21 mouse cellular contexts compared by ENCODE assay signal in genomic region chr1:78907591-78907990, GRCm38 (mm10).
DNase-seq lines count a peak whose midpoint lies in the region; ATAC-seq lines count a peak whose summit lies in the region.
"Had no signal": no experiment of that assay in that cellular context is flagged by ENCODE, and none has a peak within 500 bp of the region (broad histone marks: within the 10 kb centered on the region; RNA-seq: fewer than 3 reads in every experiment).

No protein-coding gene starts in this region.

- peak; percentile 8 for DNase-seq in adrenal gland, postnatal 10 days
- DNase-seq in adrenal gland, adult 8-10 months: no peak
- DNase-seq in kidney, postnatal 4 days: no peak
- peak; percentile 4 for DNase-seq in NIH3T3 (ENCODE audit: low read depth)
- no peak for DNase-seq in left cerebral cortex, postnatal 36 days (ENCODE audit: low spot score in 2 of 2)
- no peak for DNase-seq in cerebellum, postnatal 25 days
- DNase-seq: cerebellum, adult 2 months; heart, adult 11 months; layer of hippocampus, postnatal 36 days; right cerebral cortex, postnatal 14 days; thymus, adult 2 months had no signal

- no peak overlapping the region for H3K4me3 ChIP-seq in kidney, embryonic 16.5 days (ENCODE audit: low read length)
- no peak overlapping the region for H3K4me3 ChIP-seq in embryonic facial prominence, embryonic 13.5 days
- H3K4me3 ChIP-seq: erythroblast, embryonic 14.5 days; forebrain, embryonic 13.5 days; heart, embryonic 12.5 days; hindbrain, embryonic 12.5 days; limb, embryonic 12.5 days; liver, embryonic 12.5 days; lung, embryonic 15.5 days had no signal

- H3K27me3 ChIP-seq in kidney, embryonic 16.5 days (ENCODE audit: insufficient read depth, low read length): no peaks in the 10 kb centered on the region
- H3K27me3 ChIP-seq in embryonic facial prominence, embryonic 13.5 days: no peaks in the 10 kb centered on the region
- H3K27me3 ChIP-seq: forebrain, embryonic 13.5 days; heart, embryonic 12.5 days; hindbrain, embryonic 12.5 days; limb, embryonic 12.5 days; liver, embryonic 12.5 days; lung, embryonic 15.5 days had no signal

- intact Hi-C loops in left cerebral cortex, postnatal 36 days (cut with DNase I): no loop called here

- no peak overlapping the region for H3K4me2 ChIP-seq in kidney, embryonic 16.5 days (replicated peaks; ENCODE audit: low read depth, low read length)
- no peak overlapping the region for H3K4me2 ChIP-seq in embryonic facial prominence, embryonic 13.5 days
- H3K4me2 ChIP-seq: forebrain, embryonic 13.5 days; heart, embryonic 12.5 days; hindbrain, embryonic 12.5 days; limb, embryonic 12.5 days; liver, embryonic 12.5 days; lung, embryonic 15.5 days had no signal

- 38% methylated on average over 1 of the region's 1 CpGs for WGBS in kidney, embryonic 16.5 days
- 69% methylated on average over 1 of the region's 1 CpGs for WGBS in embryonic facial prominence, embryonic 13.5 days

- H3K9me3 ChIP-seq in kidney, embryonic 16.5 days (ENCODE audit: low read length): no peaks in the 10 kb centered on the region
- no peaks in the 10 kb centered on the region for H3K9me3 ChIP-seq in embryonic facial prominence, embryonic 13.5 days
- H3K9me3 ChIP-seq: forebrain, embryonic 13.5 days; heart, embryonic 12.5 days; hindbrain, embryonic 12.5 days; limb, embryonic 12.5 days; liver, embryonic 12.5 days; lung, embryonic 15.5 days had no signal

- no peaks in the 10 kb centered on the region for H3K36me3 ChIP-seq in kidney, embryonic 16.5 days (ENCODE audit: insufficient read depth, low read length)
- H3K36me3 ChIP-seq in embryonic facial prominence, embryonic 13.5 days: no peaks in the 10 kb centered on the region
- H3K36me3 ChIP-seq: heart, embryonic 12.5 days; hindbrain, embryonic 12.5 days; limb, embryonic 12.5 days; liver, embryonic 12.5 days; lung, embryonic 15.5 days had no signal

- peaks cover 12% of the 10 kb centered on the region for H3K4me1 ChIP-seq in kidney, embryonic 16.5 days (ENCODE audit: insufficient read depth, low read length)
- peaks cover 6% of the 10 kb centered on the region; the same call in 1 of the 2 replicates for H3K4me1 ChIP-seq in embryonic facial prominence, embryonic 13.5 days
- H3K4me1 ChIP-seq: forebrain, embryonic 13.5 days; heart, embryonic 12.5 days; limb, embryonic 12.5 days; liver, embryonic 12.5 days; lung, embryonic 15.5 days had no signal

- no peak overlapping the region for H3K9ac ChIP-seq in kidney, embryonic 16.5 days (replicated peaks; ENCODE audit: low read length)
- no peak overlapping the region for H3K9ac ChIP-seq in embryonic facial prominence, embryonic 13.5 days
- H3K9ac ChIP-seq: forebrain, embryonic 13.5 days; heart, embryonic 12.5 days; hindbrain, embryonic 12.5 days; limb, embryonic 12.5 days; liver, embryonic 12.5 days; lung, embryonic 15.5 days had no signal

- no peak; the same call in 1 of the 2 replicates for ATAC-seq in kidney, embryonic 16.5 days (ENCODE audit: low FRiP score, low TSS enrichment)
- ATAC-seq in embryonic facial prominence, embryonic 13.5 days (ENCODE audit: insufficient number of reproducible peaks, insufficient read depth, low FRiP score, low TSS enrichment, low read depth): no peak
- ATAC-seq: forebrain, embryonic 13.5 days; liver, embryonic 12.5 days had no signal

- peak overlapping the region; percentile 24; the same call in 1 of the 2 replicates for H3K27ac ChIP-seq in kidney, embryonic 16.5 days (ENCODE audit: low read length)
- peak overlapping the region; percentile 51 for H3K27ac ChIP-seq in embryonic facial prominence, embryonic 13.5 days
- H3K27ac ChIP-seq: forebrain, embryonic 13.5 days; hindbrain, embryonic 12.5 days; limb, embryonic 12.5 days; liver, embryonic 12.5 days; lung, embryonic 15.5 days; stomach, postnatal 0 days had no signal

Comparison
In these comparisons a context has a peak if more than half of its experiments do, and no peak if none do; other contexts are left out.
1. DNase-seq: peak in adrenal gland, postnatal 10 days (single experiment) and NIH3T3 (single experiment); none in adrenal gland, adult 8-10 months (single experiment), kidney, postnatal 4 days (0 of 2), left cerebral cortex, postnatal 36 days (0 of 2) and cerebellum, postnatal 25 days (0 of 2).